Comparison of ENCODE assay signal across 12 mouse cellular contexts in the genomic region with DNA sequence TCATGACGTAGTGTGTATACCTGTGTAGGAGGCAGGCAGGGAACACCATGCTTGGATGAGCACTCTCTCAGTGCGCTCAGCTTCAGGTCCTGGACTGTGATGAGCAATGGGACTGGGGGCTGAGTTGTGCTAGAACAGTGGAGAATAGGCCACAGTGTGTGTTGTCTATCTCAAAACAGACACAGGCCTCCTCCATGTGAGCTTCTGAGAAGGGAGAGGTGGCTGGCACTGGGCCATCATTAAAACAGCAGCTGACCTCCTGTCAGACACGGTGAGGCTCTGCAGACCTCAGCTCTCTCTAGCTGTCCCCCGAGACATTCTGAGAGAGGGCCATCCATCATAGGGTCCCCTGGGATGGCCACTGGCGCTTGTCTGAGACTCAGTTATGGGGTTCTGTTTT.
DNase-seq lines count a peak whose midpoint lies in the region; ATAC-seq lines count a peak whose summit lies in the region.
"Had no signal": no experiment of that assay in that cellular context is flagged by ENCODE, and none has a peak within 500 bp of the region (broad histone marks: within the 10 kb centered on the region; RNA-seq: fewer than 3 reads in every experiment).

No protein-coding gene starts in this region.

- H3K9me3 ChIP-seq in heart, embryonic 11.5 days (replicated peaks; ENCODE audit: control insufficient read depth, low read length), result no peaks in the 10 kb centered on the region
- H3K9me3 ChIP-seq in liver, embryonic 12.5 days (replicated peaks), result no peaks in the 10 kb centered on the region
- no peaks in the 10 kb centered on the region for H3K9me3 ChIP-seq in intestine, embryonic 16.5 days (ENCODE audit: control insufficient read depth, low read length)

- intact Hi-C loops in heart, postnatal 10 days (cut with DNase I), result no loop called here
- intact Hi-C loops in left cerebral cortex, postnatal 25 days (cut with DNase I), result no loop called here

- H3K9ac ChIP-seq in heart, embryonic 11.5 days (ENCODE audit: low read depth, low read length), result no peak overlapping the region
- no peak overlapping the region for H3K9ac ChIP-seq in liver, embryonic 12.5 days
- no peak overlapping the region for H3K9ac ChIP-seq in intestine, embryonic 16.5 days (ENCODE audit: low read depth, low read length)

- no peaks in the 10 kb centered on the region for H3K27me3 ChIP-seq in heart, embryonic 11.5 days (ENCODE audit: control insufficient read depth, insufficient read depth, low read length)
- no peaks in the 10 kb centered on the region for H3K27me3 ChIP-seq in liver, embryonic 12.5 days (replicated peaks)
- no peaks in the 10 kb centered on the region for H3K27me3 ChIP-seq in intestine, embryonic 16.5 days (replicated peaks; ENCODE audit: control insufficient read depth, insufficient read depth, low read length)

- H3K4me3 ChIP-seq in heart, embryonic 11.5 days (ENCODE audit: low read depth, low read length), result no peak overlapping the region
- no peak overlapping the region for H3K4me3 ChIP-seq in liver, embryonic 12.5 days
- H3K4me3 ChIP-seq in intestine, embryonic 16.5 days (ENCODE audit: low read length), result no peak overlapping the region

- no peak overlapping the region for H3K27ac ChIP-seq in heart, embryonic 11.5 days (ENCODE audit: low read depth, low read length)
- no peak overlapping the region for H3K27ac ChIP-seq in liver, embryonic 12.5 days
- H3K27ac ChIP-seq in intestine, embryonic 16.5 days (ENCODE audit: low read length), result no peak overlapping the region

- peak; percentile 59; the same call in 1 of the 2 replicates for ATAC-seq in heart, embryonic 11.5 days (replicated peaks; ENCODE audit: insufficient number of reproducible peaks, low FRiP score, low TSS enrichment)
- ATAC-seq in liver, embryonic 12.5 days, result peak; percentile 21; the same call in 1 of the 2 replicates
- ATAC-seq in intestine, embryonic 16.5 days, result peak; percentile 67
- no peak for ATAC-seq in megakaryocyte progenitor cell, adult 5-6 weeks (replicated peaks; ENCODE audit: poor library complexity)

- no peak overlapping the region for H3K4me2 ChIP-seq in heart, embryonic 11.5 days
- H3K4me2 ChIP-seq in liver, embryonic 12.5 days, result no peak overlapping the region
- no peak overlapping the region for H3K4me2 ChIP-seq in intestine, embryonic 16.5 days (ENCODE audit: low read depth, low read length)

- H3K4me1 ChIP-seq in heart, embryonic 11.5 days (ENCODE audit: control insufficient read depth, insufficient read depth, low read length), result peaks cover 10% of the 10 kb centered on the region; the same call in 1 of the 2 replicates
- H3K4me1 ChIP-seq in liver, embryonic 12.5 days, result no peaks in the 10 kb centered on the region
- peaks cover 7% of the 10 kb centered on the region for H3K4me1 ChIP-seq in intestine, embryonic 16.5 days (ENCODE audit: control insufficient read depth, insufficient read depth, low read length)

- DNase-seq in heart, postnatal 10 days, result no peak
- DNase-seq in liver (no peak), MN1 (ENCODE audit: low spot score) (peak; percentile 92)
- no peak for DNase-seq in left cerebral cortex, postnatal 25 days (ENCODE audit: low spot score in 2 of 2)
- DNase-seq: cerebellum, adult 9-10 months; kidney, postnatal 14 days; lung, postnatal 10 days; thymus, adult 2 months had no signal

- no peaks in the 10 kb centered on the region for H3K36me3 ChIP-seq in heart, embryonic 11.5 days (ENCODE audit: control insufficient read depth, insufficient read depth, low read length)
- H3K36me3 ChIP-seq in liver, embryonic 12.5 days, result no peaks in the 10 kb centered on the region
- H3K36me3 ChIP-seq in intestine, embryonic 16.5 days (ENCODE audit: control insufficient read depth, insufficient read depth, low read length), result no peaks in the 10 kb centered on the region

- 44% methylated on average over 5 of the region's 5 CpGs for WGBS in heart, embryonic 11.5 days (ENCODE audit: insufficient replicate concordance)
- WGBS in liver, embryonic 12.5 days (ENCODE audit: insufficient replicate concordance), result 63% methylated on average over 5 of the region's 5 CpGs
- WGBS in intestine, embryonic 16.5 days, result 60% methylated on average over 5 of the region's 5 CpGs
